Mouse (Mus musculus) neural tube, embryonic 14.5 days (tissue): ENCODE data around the gene Wdr89. TPM values are rescaled to one million over a fixed set of nuclear protein-coding genes. Genes with fewer than 3 reads are reported as not detected.
"Not testable (repeated sequence)": the region's sequence is repeated elsewhere in the genome, so short reads cannot be mapped to it uniquely, and the experiment has no call there.

ENCODE experiments used
- ATAC-seq: fragments of 200-750 bp; cut with Nextera tagmentation; 2 replicates; pipeline ENCODE4 v1.8.0; 2017; ENCODE audit warnings: low read depth, mild to moderate bottlenecking, moderate TSS enrichment, moderate library complexity
- H3K27ac ChIP-seq: fragments of 300-500 bp; sonication (generic); 2 replicates; pipeline ENCODE4 v1.5.1; 2014; ENCODE audit warnings: low read depth, mild to moderate bottlenecking, control low read depth, low read length, moderate library complexity, mixed read lengths
- H3K27me3 ChIP-seq: fragments of 300-500 bp; sonication (generic); 2 replicates; pipeline ENCODE4 v1.6.1; 2014; ENCODE audit warnings: low read length; ENCODE audit not compliant: control insufficient read depth, insufficient read depth
- H3K36me3 ChIP-seq: fragments of 300-500 bp; sonication (generic); 2 replicates; pipeline ENCODE4 v1.6.1; 2014; ENCODE audit warnings: low read length, mixed read lengths; ENCODE audit not compliant: control insufficient read depth, insufficient read depth
- H3K4me1 ChIP-seq: fragments of 300-500 bp; sonication (generic); 2 replicates; pipeline ENCODE4 v1.6.1; 2014; ENCODE audit warnings: low read length; ENCODE audit not compliant: control insufficient read depth, insufficient read depth
- H3K4me2 ChIP-seq: fragments of 300-500 bp; sonication (generic); 2 replicates; pipeline ENCODE4 v1.6.1; 2014; ENCODE audit warnings: mild to moderate bottlenecking, low read depth, low read length, control low read depth
- H3K4me3 ChIP-seq: fragments of 300-500 bp; sonication (generic); 2 replicates; pipeline ENCODE4 v1.5.1; 2014; ENCODE audit warnings: low read depth, low read length, control low read depth, mixed read lengths
- H3K9ac ChIP-seq: fragments of 300-500 bp; sonication (generic); replicated peaks from 2 replicates; pipeline ENCODE4 v1.6.1; 2014; ENCODE audit warnings: low read depth, mild to moderate bottlenecking, control low read depth, low read length, mixed read lengths
- H3K9me3 ChIP-seq: fragments of 300-500 bp; sonication (generic); 2 replicates; pipeline ENCODE4 v1.6.1; 2016; ENCODE audit warnings: low read length; ENCODE audit not compliant: control insufficient read depth
- WGBS: fragments of 180-500 bp; shearing (Covaris S2); extraction: QIAGEN DNeasy Blood & Tissue Kit; methylation state at CpG from one replicate; pipeline ENCODE4 v1.1.7; 2014; 5-methylcytosine and 5-hydroxymethylcytosine counted together
- polyA plus RNA-seq: library from polyadenylated mRNA; unstranded; fragments of >200 nt; fragmentation: Nextera tagmentation; extraction: Ambion mirVana; gene quantifications from 2 replicates; pipeline ENCODE4 v1.2.1, GENCODE M21; 2014

The Wdr89 gene
- 5.3 and 5.7 TPM in 2 replicates for polyA plus RNA-seq

GRCm38 (mm10) chr12:75669258-75670106, at the start of gene Wdr89:
TSS of gene Wdr89 (minus strand) at chr12:75669537.
- H3K27me3 ChIP-seq = no peaks in the 10 kb centered on the region
- ATAC-seq = peak; percentile 99
- H3K36me3 ChIP-seq = no peaks in the 10 kb centered on the region
- H3K9ac ChIP-seq = peak within 1 kb of the TSS; percentile 61
- no peaks in the 10 kb centered on the region for H3K9me3 ChIP-seq
- H3K27ac ChIP-seq = peak within 1 kb of the TSS; percentile 88
- H3K4me1 ChIP-seq = peaks cover 9% of the 10 kb centered on the region
- peak within 1 kb of the TSS; percentile 45 for H3K4me3 ChIP-seq
- H3K4me2 ChIP-seq = peak within 1 kb of the TSS; percentile 78
- WGBS = under 1% methylated on average over 55 of the region's 55 CpGs

- H3K4me3 ChIP-seq = no peak overlapping the region
- no peaks in the 10 kb centered on the region for H3K27me3 ChIP-seq
- H3K9ac ChIP-seq = no peak overlapping the region
- no peak overlapping the region for H3K27ac ChIP-seq
- 91% methylated on average over 9 of the region's 9 CpGs for WGBS
- ATAC-seq = no peak
- H3K9me3 ChIP-seq = no peaks in the 10 kb centered on the region
- H3K4me2 ChIP-seq = no peak overlapping the region
- H3K36me3 ChIP-seq = no peaks in the 10 kb centered on the region
- no peaks in the 10 kb centered on the region for H3K4me1 ChIP-seq
These were observed 44.3 kb upstream of the Wdr89 start for GRCm38 (mm10) chr12:75713596-75713995.

GRCm38 (mm10) chr12:75712905-75713304, 43.6 kb upstream of the Wdr89 start:
- not testable (repeated sequence) for H3K9ac ChIP-seq

GRCm38 (mm10) chr12:75710596-75711376, 41.4 kb upstream of the Wdr89 start:
- Histone ChIP-seq H3K27me3 (no peaks in the 10 kb centered on the region), H3K27ac (no peak overlapping the region), H3K4me1 (no peaks in the 10 kb centered on the region), H3K4me2 (no peak overlapping the region), H3K4me3 (no peak overlapping the region), H3K9ac (no peak overlapping the region), H3K9me3 (no peaks in the 10 kb centered on the region), H3K36me3 (no peaks in the 10 kb centered on the region)
- no peak for ATAC-seq
- WGBS = 91% methylated on average over 9 of the region's 9 CpGs

More at GRCm38 (mm10) chr12:75712905-75713304, 43.6 kb upstream of the Wdr89 start:
- not testable (repeated sequence) for H3K9me3 ChIP-seq, H3K4me2 ChIP-seq, H3K27ac ChIP-seq, H3K36me3 ChIP-seq, H3K27me3 ChIP-seq, H3K4me3 ChIP-seq, H3K4me1 ChIP-seq, ATAC-seq
- WGBS = 91% methylated on average over 7 of the region's 7 CpGs

GRCm38 (mm10) chr12:75709506-75709905, 40.2 kb upstream of the Wdr89 start:
- Histone ChIP-seq H3K36me3 (no peaks in the 10 kb centered on the region), H3K4me2 (no peak overlapping the region), H3K9me3 (no peaks in the 10 kb centered on the region), H3K27ac (no peak overlapping the region), H3K27me3 (no peaks in the 10 kb centered on the region), H3K4me3 (no peak overlapping the region), H3K9ac (no peak overlapping the region), H3K4me1 (no peaks in the 10 kb centered on the region)
- no peak for ATAC-seq
- 94% methylated on average over 2 of the region's 2 CpGs for WGBS

- H3K4me3 ChIP-seq = no peak overlapping the region
- H3K27me3 ChIP-seq = no peaks in the 10 kb centered on the region
- no peak for ATAC-seq
- no peaks in the 10 kb centered on the region for H3K4me1 ChIP-seq
- no peak overlapping the region for H3K4me2 ChIP-seq
- H3K9me3 ChIP-seq = no peaks in the 10 kb centered on the region
- 77% methylated on average over 7 of the region's 7 CpGs for WGBS
- H3K9ac ChIP-seq = no peak overlapping the region
- no peaks in the 10 kb centered on the region for H3K36me3 ChIP-seq
- no peak overlapping the region for H3K27ac ChIP-seq
These were observed 37.3 kb upstream of the Wdr89 start for GRCm38 (mm10) chr12:75706670-75707069.

- Histone ChIP-seq H3K4me2 (no peak overlapping the region), H3K27ac (no peak overlapping the region), H3K4me3 (no peak overlapping the region), H3K9ac (no peak overlapping the region), H3K9me3 (no peaks in the 10 kb centered on the region), H3K27me3 (no peaks in the 10 kb centered on the region), H3K4me1 (no peaks in the 10 kb centered on the region), H3K36me3 (no peaks in the 10 kb centered on the region)
- 89% methylated on average over 3 of the region's 3 CpGs for WGBS
- no peak for ATAC-seq
These were observed 33.4 kb upstream of the Wdr89 start for GRCm38 (mm10) chr12:75702739-75703122.

GRCm38 (mm10) chr12:75702084-75702738, 32.9 kb upstream of the Wdr89 start:
- Histone ChIP-seq H3K36me3 (no peaks in the 10 kb centered on the region), H3K4me1 (no peaks in the 10 kb centered on the region), H3K9ac (no peak overlapping the region), H3K4me3 (no peak overlapping the region), H3K27me3 (no peaks in the 10 kb centered on the region), H3K9me3 (no peaks in the 10 kb centered on the region), H3K4me2 (peak overlapping the region; percentile 41), H3K27ac (no peak overlapping the region)
- 72% methylated on average over 14 of the region's 14 CpGs for WGBS
- ATAC-seq = no peak
